Mouse (Mus musculus) CH12.LX (cell line): ENCODE measurements around the gene St8sia2. TPM values are rescaled to one million over a fixed set of nuclear protein-coding genes. Genes with fewer than 3 reads are reported as not detected.

ENCODE experiments used
- DNase-seq: peaks from one replicate; pipeline ENCODE4 v3.0.0-alpha.2; 2013; ENCODE audit errors: extremely low read depth
- H3K27ac ChIP-seq: 2 replicates; pipeline ENCODE4 v1.5.1; 2012; ENCODE audit warnings: low read depth, mild to moderate bottlenecking, control low read depth, moderate library complexity; ENCODE audit not compliant: insufficient read depth
- H3K27me3 ChIP-seq: replicated peaks from 2 replicates; pipeline ENCODE3; 2012; ENCODE audit warnings: inconsistent platforms
- H3K36me3 ChIP-seq, 2 experiments: replicated peaks in 1 of 2; 2 replicates each; pipeline versions ENCODE3 to v1.6.1; 2012; ENCODE audit warnings: inconsistent platforms in 1 of 2, low read length in 1 of 2, mild to moderate bottlenecking in 1 of 2, mixed read lengths in 1 of 2, moderate library complexity in 1 of 2; ENCODE audit not compliant: control insufficient read depth in 1 of 2, insufficient read depth in 1 of 2
- H3K4me1 ChIP-seq, 2 experiments: 2 replicates each; pipeline ENCODE4 v1.6.1; 2012; ENCODE audit warnings: inconsistent platforms in 1 of 2, moderate library complexity in 1 of 2; ENCODE audit not compliant: insufficient read depth in 2 of 2, control insufficient read depth in 1 of 2
- H3K4me2 ChIP-seq: 2 replicates; pipeline ENCODE4 v1.6.1; 2012; ENCODE audit warnings: low read depth, mild to moderate bottlenecking, control low read depth; ENCODE audit not compliant: poor library complexity, insufficient read depth, severe bottlenecking
- H3K4me3 ChIP-seq, 3 experiments: fragments of 150-350 bp in 1 of 3; sonication (generic) in 1 of 3; replicated peaks in 1 of 3; 2 replicates each; pipeline versions ENCODE3 to v1.5.1; 2011 to 2012; ENCODE audit warnings: low read depth in 2 of 3, low read length in 2 of 3, mild to moderate bottlenecking in 2 of 3, moderate library complexity in 2 of 3, control low read depth in 1 of 3, improper control_type of control experiment in 1 of 3, inconsistent platforms in 1 of 3, mixed read lengths in 1 of 3; ENCODE audit not compliant: poor library complexity in 1 of 3
- H3K79me2 ChIP-seq: replicated peaks from 2 replicates; pipeline ENCODE4 v1.6.1; 2012; ENCODE audit warnings: mild to moderate bottlenecking, moderate library complexity; ENCODE audit not compliant: control insufficient read depth, poor library complexity, insufficient read depth, severe bottlenecking; ENCODE audit errors: extremely low read depth
- H3K9ac ChIP-seq: 2 replicates; pipeline ENCODE4 v1.6.1; 2012; ENCODE audit warnings: low read depth, mild to moderate bottlenecking, control low read depth, moderate library complexity; ENCODE audit not compliant: insufficient read depth
- H3K9me3 ChIP-seq: replicated peaks from 2 replicates; pipeline ENCODE3; 2012; ENCODE audit warnings: low read length, inconsistent platforms, mixed read lengths
- BHLHE40 ChIP-seq: IDR thresholded peaks from 2 replicates; pipeline ENCODE4 v1.6.1; 2011; ENCODE audit warnings: mild to moderate bottlenecking, low read depth, low read length, improper control_type of control experiment
- CHD2 ChIP-seq: IDR thresholded peaks from 2 replicates; pipeline ENCODE4 v1.6.1; 2011; ENCODE audit warnings: low read length, improper control_type of control experiment
- ELF1 ChIP-seq: IDR thresholded peaks from 2 replicates; pipeline ENCODE4 v1.6.1; 2014; ENCODE audit warnings: low read depth, mild to moderate bottlenecking, inconsistent platforms, low read length, improper control_type of control experiment
- ETS1 ChIP-seq: conservative IDR thresholded peaks from 2 replicates; pipeline ENCODE4 v1.6.1; 2012; ENCODE audit warnings: low read depth, mild to moderate bottlenecking, inconsistent platforms, low read length, improper control_type of control experiment, moderate library complexity
- HCFC1 ChIP-seq: IDR thresholded peaks from 2 replicates; pipeline ENCODE4 v1.6.1; 2012; ENCODE audit warnings: low read depth, mild to moderate bottlenecking, inconsistent platforms, low read length, improper control_type of control experiment
- JUND ChIP-seq: conservative IDR thresholded peaks from 2 replicates; pipeline ENCODE4 v1.6.1; 2011; ENCODE audit warnings: low read depth, low read length, improper control_type of control experiment
- KAT2A ChIP-seq: IDR thresholded peaks from 2 replicates; pipeline ENCODE4 v1.6.1; 2012; ENCODE audit warnings: low read length, improper control_type of control experiment, inconsistent platforms; ENCODE audit not compliant: insufficient replicate concordance
- MEF2A ChIP-seq: IDR thresholded peaks from 2 replicates; pipeline ENCODE4 v1.6.1; 2014; ENCODE audit warnings: low read depth, mild to moderate bottlenecking, inconsistent platforms, low read length, improper control_type of control experiment, borderline replicate concordance
- NELFE ChIP-seq: IDR thresholded peaks from 2 replicates; pipeline ENCODE4 v1.6.1; 2011; ENCODE audit warnings: low read depth, low read length, improper control_type of control experiment
- RAD21 ChIP-seq: IDR thresholded peaks from 2 replicates; pipeline ENCODE4 v1.6.1; 2011; ENCODE audit warnings: low read depth, mild to moderate bottlenecking, low read length, improper control_type of control experiment, moderate library complexity
- RCOR1 ChIP-seq: conservative IDR thresholded peaks from 2 replicates; pipeline ENCODE4 v1.6.1; 2012; ENCODE audit warnings: low read depth, mild to moderate bottlenecking, inconsistent platforms, low read length, improper control_type of control experiment
- SIN3A ChIP-seq: IDR thresholded peaks from 2 replicates; pipeline ENCODE4 v1.6.1; 2012; ENCODE audit warnings: low read length, improper control_type of control experiment, inconsistent platforms
- TCF12 ChIP-seq: IDR thresholded peaks from 2 replicates; pipeline ENCODE4 v1.6.1; 2014; ENCODE audit warnings: low read depth, mild to moderate bottlenecking, inconsistent platforms, low read length, improper control_type of control experiment
- UBTF ChIP-seq: IDR thresholded peaks from 2 replicates; pipeline ENCODE4 v1.6.1; 2012; ENCODE audit warnings: low read depth, mild to moderate bottlenecking, inconsistent platforms, low read length, improper control_type of control experiment, moderate library complexity
- USF1 ChIP-seq: IDR thresholded peaks from 2 replicates; pipeline ENCODE4 v1.6.1; 2014; ENCODE audit warnings: low read depth, mild to moderate bottlenecking, inconsistent platforms, low read length, improper control_type of control experiment
- USF2 ChIP-seq: conservative IDR thresholded peaks from 2 replicates; pipeline ENCODE4 v1.6.1; 2011; ENCODE audit warnings: low read depth, low read length, improper control_type of control experiment
- ZC3H11A ChIP-seq: IDR thresholded peaks from 2 replicates; pipeline ENCODE4 v1.6.1; 2012; ENCODE audit warnings: low read depth, mild to moderate bottlenecking, inconsistent platforms, low read length, improper control_type of control experiment
- ZKSCAN1 ChIP-seq: IDR thresholded peaks from 2 replicates; pipeline ENCODE4 v1.6.1; 2012; ENCODE audit warnings: low read depth, inconsistent platforms, low read length, improper control_type of control experiment, borderline replicate concordance
- ZMIZ1 ChIP-seq: IDR thresholded peaks from 2 replicates; pipeline ENCODE4 v1.6.1; 2012; ENCODE audit warnings: low read depth, mild to moderate bottlenecking, inconsistent platforms, low read length, improper control_type of control experiment
- ZNF384 ChIP-seq: IDR thresholded peaks from 2 replicates; pipeline ENCODE4 v1.6.1; 2012; ENCODE audit warnings: low read depth, low read length, improper control_type of control experiment, inconsistent platforms
- dilution Hi-C: fragments of 300-500 bp; cut with MboI; formaldehyde crosslinking; loops from 2 replicates; pipeline ENCODE4 v1.14.3; 2020; ENCODE audit warnings: low sequenced_read_pairs; ENCODE audit not compliant: extremely low pct_unique_long_range_greater_than_20kb, extremely low pct_ligation_motif_present
- in situ Hi-C: fragments of 300-500 bp; cut with MboI; formaldehyde crosslinking; loops from 3 replicates; pipeline ENCODE4 v1.14.3; 2019; ENCODE audit warnings: low sequenced_read_pairs, low pct_ligation_motif_present, low pct_unique_long_range_greater_than_20kb, mixed read lengths
- polyA plus RNA-seq: library from polyadenylated mRNA; unstranded; fragments of >175 nt; gene quantifications from 2 replicates; pipeline ENCODE4 v1.2.1, GENCODE M21; 2012; ENCODE audit warnings: low read depth; ENCODE audit not compliant: insufficient read length
- total RNA-seq, 2 experiments: library from RNA; depleted of rRNA; stranded (reverse); fragments of 300-350 nt in 1 of 2; fragments of >200 nt in 1 of 2; gene quantifications; 2 replicates each; pipeline ENCODE4 v1.2.3; 2012 to 2014

The St8sia2 gene
- total and polyA plus RNA-seq, 3 experiments = not detected

GRCm38 (mm10) chr7:73953131-73953530 lies 60.4 kb downstream of the St8sia2 start:
- Histone ChIP-seq H3K4me2 (no peak overlapping the region), H3K4me1 (no peaks in the 10 kb centered on the region), H3K27ac (no peak overlapping the region), H3K9me3 (peaks cover 3% of the 10 kb centered on the region), H3K36me3 (no peaks in the 10 kb centered on the region), H3K9ac (no peak overlapping the region), H3K79me2 (no peaks in the 10 kb centered on the region), H3K4me3 (no peak overlapping the region), H3K27me3 (peaks cover 60% of the 10 kb centered on the region)
- in situ Hi-C loops (no loop called here), dilution Hi-C loops (no loop called here)
- no peak for DNase-seq
- TF ChIP-seq BHLHE40 (no peak), UBTF (no peak), ZNF384 (no peak), ETS1 (no peak), ZKSCAN1 (no peak), RAD21 (no peak), ELF1 (no peak), ZC3H11A (no peak)

GRCm38 (mm10) chr7:73941640-73942039 lies 71.8 kb downstream of the St8sia2 start:
- Histone ChIP-seq H3K4me3 (no peak overlapping the region), H3K4me2 (no peak overlapping the region), H3K9me3 (no peaks in the 10 kb centered on the region), H3K36me3 (no peaks in the 10 kb centered on the region), H3K9ac (no peak overlapping the region), H3K27me3 (peaks cover 63% of the 10 kb centered on the region), H3K79me2 (no peaks in the 10 kb centered on the region), H3K27ac (no peak overlapping the region), H3K4me1 (no peaks in the 10 kb centered on the region)
- in situ Hi-C loops = no loop called here
- no peak for DNase-seq
- dilution Hi-C loops = no loop called here
- TF ChIP-seq CHD2 (no peak), TCF12 (no peak), MEF2A (no peak), NELFE (no peak), KAT2A (no peak), USF1 (no peak), SIN3A (no peak), RCOR1 (no peak), JUND (no peak), HCFC1 (no peak), ZMIZ1 (no peak), ELF1 (no peak), RAD21 (no peak), BHLHE40 (no peak), USF2 (no peak)
